Mouse (Mus musculus) Muller cell, postnatal 12 days (primary cell): ENCODE data around the gene Bcl6.

Experiments used
- DNase-seq: peaks from one replicate; pipeline ENCODE4 v3.0.0-alpha.2; 2015; ENCODE audit errors: inconsistent ontology term

Bcl6 gene

GRCm38 (mm10) chr16:23988466-23989208 lies at the start of gene Bcl6, which contains the start of gene Gm37419:
Gene Bcl6, minus strand, starts transcription at chr16:23988852.
Gene Gm37419, plus strand, starts transcription at chr16:23988482.
- peak; percentile 95 for DNase-seq

- DNase-seq, result no peak
Observed at GRCm38 (mm10) chr16:24036398-24036797, 47.7 kb upstream of the Bcl6 start.

- no peak for DNase-seq
Observed at GRCm38 (mm10) chr16:24035767-24036166, 47.1 kb upstream of the Bcl6 start.

GRCm38 (mm10) chr16:24034450-24034849 lies 45.8 kb upstream of the Bcl6 start:
- DNase-seq, result no peak

GRCm38 (mm10) chr16:24033259-24033658 lies 44.6 kb upstream of the Bcl6 start:
- no peak for DNase-seq

GRCm38 (mm10) chr16:24029965-24030672 lies 41.5 kb upstream of the Bcl6 start:
- no peak for DNase-seq

- no peak for DNase-seq
Observed at GRCm38 (mm10) chr16:24025442-24025841, 36.8 kb upstream of the Bcl6 start.

GRCm38 (mm10) chr16:24022605-24023004 lies 34.0 kb upstream of the Bcl6 start:
- DNase-seq, result no peak

- no peak for DNase-seq
Observed at GRCm38 (mm10) chr16:24021722-24022121, 33.1 kb upstream of the Bcl6 start.

- DNase-seq, result no peak
Observed at GRCm38 (mm10) chr16:24016742-24017141, 28.1 kb upstream of the Bcl6 start.

GRCm38 (mm10) chr16:24016273-24016672 lies 27.6 kb upstream of the Bcl6 start:
- DNase-seq, result peak; percentile 85

GRCm38 (mm10) chr16:24014378-24014777 lies 25.7 kb upstream of the Bcl6 start:
- DNase-seq, result no peak

GRCm38 (mm10) chr16:24012066-24012465 lies 23.4 kb upstream of the Bcl6 start:
- no peak for DNase-seq

GRCm38 (mm10) chr16:24011306-24011705 lies 22.7 kb upstream of the Bcl6 start:
- no peak for DNase-seq

- no peak for DNase-seq
Observed at GRCm38 (mm10) chr16:24009891-24010290, 21.2 kb upstream of the Bcl6 start.

GRCm38 (mm10) chr16:24005928-24006327 lies 17.3 kb upstream of the Bcl6 start:
- DNase-seq, result no peak

GRCm38 (mm10) chr16:23997912-23998311 lies 9.3 kb upstream of the Bcl6 start:
- no peak for DNase-seq

- DNase-seq, result no peak
Observed at GRCm38 (mm10) chr16:23997228-23997627, 8.6 kb upstream of the Bcl6 start.

GRCm38 (mm10) chr16:23996342-23996741 lies 7.7 kb upstream of the Bcl6 start:
- no peak for DNase-seq

- DNase-seq, result no peak
Observed at GRCm38 (mm10) chr16:23993351-23994321, 5.0 kb upstream of the Bcl6 start.

- DNase-seq, result no peak
Observed at GRCm38 (mm10) chr16:23991846-23992580, 3.4 kb upstream of the Bcl6 start.
